Mouse (Mus musculus) adrenal gland, postnatal 4 days (tissue): ENCODE data around the gene Bcar3. TPM values are rescaled to one million over a fixed set of nuclear protein-coding genes. Genes with fewer than 3 reads are reported as not detected.

Experiments used
- DNase-seq, 2 experiments: peaks; one replicate each; pipeline ENCODE4 v3.0.0; 2021 to 2022; ENCODE audit warnings: low spot score in 2 of 2, mixed read lengths in 2 of 2
- total RNA-seq, 2 experiments: library from RNA; stranded (reverse); gene quantifications; 2 replicates each; pipeline ENCODE4 v1.2.3; 2021

The Bcar3 gene
- total RNA-seq, 2 experiments from 2014 or later: 47.6 to 54.2 TPM

GRCm38 (mm10) chr3:122413729-122414561 lies 120.0 kb downstream of the Bcar3 start:
- DNase-seq: no peak

GRCm38 (mm10) chr3:122414868-122415267 lies 120.9 kb downstream of the Bcar3 start:
- no peak for DNase-seq

GRCm38 (mm10) chr3:122417466-122417865 lies 123.5 kb downstream of the Bcar3 start:
- DNase-seq: no peak

GRCm38 (mm10) chr3:122418564-122419274 lies 124.8 kb downstream of the Bcar3 start:
- DNase-seq: no peak

- DNase-seq: peak; percentile 54 to 68
These were observed 125.9 kb downstream of the Bcar3 start for GRCm38 (mm10) chr3:122419610-122420409.

GRCm38 (mm10) chr3:122420410-122420774 lies 126.5 kb downstream of the Bcar3 start:
- DNase-seq: no peak

GRCm38 (mm10) chr3:122421042-122421702 lies 127.2 kb downstream of the Bcar3 start:
- DNase-seq: no peak

- no peak for DNase-seq
These were observed 127.9 kb downstream of the Bcar3 start for GRCm38 (mm10) chr3:122421802-122422201.

- DNase-seq: no peak
These were observed 128.3 kb downstream of the Bcar3 start for GRCm38 (mm10) chr3:122422276-122422675.

- no peak for DNase-seq
These were observed 129.7 kb downstream of the Bcar3 start for GRCm38 (mm10) chr3:122423643-122424042.

GRCm38 (mm10) chr3:122428325-122428821 lies 134.4 kb downstream of the Bcar3 start:
- DNase-seq: no peak

GRCm38 (mm10) chr3:122430780-122431497 lies 137.0 kb downstream of the Bcar3 start:
- DNase-seq: peak in 1 of 2 experiments; percentile 9

- no peak for DNase-seq
These were observed 139.0 kb downstream of the Bcar3 start for GRCm38 (mm10) chr3:122432811-122433406.

GRCm38 (mm10) chr3:122433975-122434626 lies 140.2 kb downstream of the Bcar3 start:
- no peak for DNase-seq

GRCm38 (mm10) chr3:122434983-122435935 lies 141.3 kb downstream of the Bcar3 start:
- DNase-seq: no peak

GRCm38 (mm10) chr3:122438143-122438825 lies 144.3 kb downstream of the Bcar3 start:
- no peak for DNase-seq

- no peak for DNase-seq
These were observed 151.8 kb downstream of the Bcar3 start for GRCm38 (mm10) chr3:122445696-122446095.
